Mouse (Mus musculus): ENCODE measurements around the gene Rps6kc1. TPM values are rescaled to one million over a fixed set of nuclear protein-coding genes. Genes with fewer than 3 reads are reported as not detected.

Rps6kc1 gene
- polyA plus RNA-seq, 1 experiment, result 25.0 TPM

GRCm38 (mm10) chr1:190665490-190665875 lies 246.1 kb downstream of the Rps6kc1 start:
- TF ChIP-seq POLR2A (IDR thresholded peaks at IDR 0.05; ENCODE audit: low read depth, low read length) (no peak), CTCF (IDR thresholded peaks at IDR 0.05; ENCODE audit: borderline replicate concordance, insufficient read depth, low read length) (no peak)
- H3K27ac ChIP-seq (ENCODE audit: insufficient read depth, low read length), result no peak overlapping the region
- H3K4me3 ChIP-seq (ENCODE audit: insufficient read depth, low read length), result no peak overlapping the region
- H3K4me1 ChIP-seq (ENCODE audit: control insufficient read depth, insufficient read depth, low read length), result no peaks in the 10 kb centered on the region

DNA sequence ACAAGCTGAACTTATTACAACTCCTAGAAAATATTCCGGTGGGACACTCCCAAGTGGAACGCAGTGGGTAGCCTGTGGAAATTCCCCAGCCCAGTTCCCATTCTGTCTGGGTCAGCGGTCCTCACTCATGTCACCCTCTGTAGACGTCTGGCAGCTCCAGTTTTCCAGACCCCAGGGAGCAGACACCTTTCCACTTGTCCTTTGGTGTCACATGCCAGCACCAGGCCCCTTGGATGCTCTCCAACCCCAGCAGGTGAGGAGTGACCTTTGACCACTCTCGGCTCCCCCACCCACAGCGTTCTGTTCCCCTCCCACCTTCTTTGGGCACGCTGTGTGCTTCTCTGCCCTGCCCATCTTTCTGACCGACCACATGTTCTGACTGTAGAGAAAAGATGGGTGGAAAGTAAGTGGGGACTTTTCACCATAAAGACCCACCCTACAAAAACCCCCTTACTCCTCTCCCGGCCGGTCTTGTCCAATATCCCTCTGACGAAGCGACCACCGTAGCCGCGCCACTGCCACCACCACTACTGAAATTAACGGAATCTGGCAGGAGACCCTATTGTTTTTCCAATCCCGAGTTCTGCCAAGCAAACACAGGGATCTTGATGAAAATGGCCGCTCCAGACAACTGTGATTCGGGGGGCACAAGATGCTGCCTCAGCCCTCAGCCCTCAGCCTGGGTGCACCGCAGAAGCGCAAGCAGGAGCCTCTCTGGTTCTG lies 246.6 kb downstream of the Rps6kc1 start:
- no peak for TF ChIP-seq POLR2A (IDR thresholded peaks at IDR 0.05; ENCODE audit: low read depth, low read length)
- no peak for TF ChIP-seq CTCF (IDR thresholded peaks at IDR 0.05; ENCODE audit: borderline replicate concordance, insufficient read depth, low read length)
- no peak overlapping the region for H3K4me3 ChIP-seq (ENCODE audit: insufficient read depth, low read length)

DNA sequence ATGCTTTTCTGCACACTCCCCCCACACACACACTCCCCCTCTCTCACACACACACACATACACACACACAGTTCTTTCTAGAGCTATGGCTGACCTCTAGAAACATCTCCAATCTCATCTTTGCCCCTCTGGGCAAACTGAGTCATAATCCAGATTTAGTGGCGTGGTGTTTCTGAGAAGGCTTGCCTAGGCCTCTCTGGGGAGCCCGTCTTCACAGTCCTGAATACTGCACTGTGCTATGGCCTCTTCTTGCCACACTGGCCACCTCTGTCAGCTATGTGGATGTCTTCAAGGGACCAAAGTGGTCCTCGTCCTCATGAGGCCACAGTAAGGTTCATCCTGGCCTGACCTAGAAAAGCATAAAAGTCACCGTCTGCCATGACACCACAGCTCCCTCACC lies 247.6 kb downstream of the Rps6kc1 start:
- no peak overlapping the region for H3K27ac ChIP-seq (ENCODE audit: insufficient read depth, low read length)
- no peaks in the 10 kb centered on the region for H3K4me1 ChIP-seq (ENCODE audit: control insufficient read depth, insufficient read depth, low read length)
- no peak overlapping the region for H3K4me3 ChIP-seq (ENCODE audit: insufficient read depth, low read length)
- TF ChIP-seq CTCF (IDR thresholded peaks at IDR 0.05; ENCODE audit: borderline replicate concordance, insufficient read depth, low read length), result no peak
- no peak for TF ChIP-seq POLR2A (IDR thresholded peaks at IDR 0.05; ENCODE audit: low read depth, low read length)

More for the DNA sequence above, 246.6 kb downstream of the Rps6kc1 start:
- Histone ChIP-seq H3K4me1 (ENCODE audit: control insufficient read depth, insufficient read depth, low read length) (no peaks in the 10 kb centered on the region), H3K27ac (ENCODE audit: insufficient read depth, low read length) (no peak overlapping the region)

- no peak overlapping the region for H3K4me3 ChIP-seq (ENCODE audit: insufficient read depth, low read length)
- H3K27ac ChIP-seq (ENCODE audit: insufficient read depth, low read length), result no peak overlapping the region
- TF ChIP-seq CTCF (IDR thresholded peaks at IDR 0.05; ENCODE audit: borderline replicate concordance, insufficient read depth, low read length), result no peak
- no peaks in the 10 kb centered on the region for H3K4me1 ChIP-seq (ENCODE audit: control insufficient read depth, insufficient read depth, low read length)
Observed at GRCm38 (mm10) chr1:190662736-190663135, 248.8 kb downstream of the Rps6kc1 start.

- H3K4me1 ChIP-seq (ENCODE audit: control insufficient read depth, insufficient read depth, low read length), result no peaks in the 10 kb centered on the region
- H3K4me3 ChIP-seq (ENCODE audit: insufficient read depth, low read length), result no peak overlapping the region
- TF ChIP-seq POLR2A (IDR thresholded peaks at IDR 0.05; ENCODE audit: low read depth, low read length) (no peak), CTCF (IDR thresholded peaks at IDR 0.05; ENCODE audit: borderline replicate concordance, insufficient read depth, low read length) (no peak)
- H3K27ac ChIP-seq (ENCODE audit: insufficient read depth, low read length), result no peak overlapping the region
Observed at GRCm38 (mm10) chr1:190661764-190662163, 249.8 kb downstream of the Rps6kc1 start.

DNA sequence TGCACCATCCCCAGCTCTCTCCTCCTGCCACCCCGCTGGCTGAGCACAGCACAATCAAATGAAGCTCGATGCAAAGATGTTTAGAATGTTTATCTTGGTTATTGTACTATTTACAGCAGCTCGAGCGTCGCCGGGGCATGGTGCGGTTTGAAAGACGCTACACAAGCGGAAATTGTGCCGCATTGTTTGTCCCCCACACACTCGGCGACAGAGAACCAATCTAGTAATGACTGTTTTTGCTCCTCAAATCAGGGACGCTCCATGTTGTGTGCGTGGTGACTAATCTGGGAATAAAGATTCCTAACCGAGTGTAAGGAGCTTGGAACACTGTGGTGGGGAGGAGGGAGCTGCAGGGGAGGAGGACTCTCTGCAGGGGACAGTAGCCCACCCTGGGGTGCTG lies 250.3 kb downstream of the Rps6kc1 start:
- Histone ChIP-seq H3K4me1 (ENCODE audit: control insufficient read depth, insufficient read depth, low read length) (no peaks in the 10 kb centered on the region), H3K4me3 (ENCODE audit: insufficient read depth, low read length) (no peak overlapping the region), H3K27ac (ENCODE audit: insufficient read depth, low read length) (no peak overlapping the region)
- TF ChIP-seq POLR2A (IDR thresholded peaks at IDR 0.05; ENCODE audit: low read depth, low read length), result no peak
- TF ChIP-seq CTCF (IDR thresholded peaks at IDR 0.05; ENCODE audit: borderline replicate concordance, insufficient read depth, low read length), result no peak

- Histone ChIP-seq H3K4me3 (ENCODE audit: insufficient read depth, low read length) (no peak overlapping the region), H3K4me1 (ENCODE audit: control insufficient read depth, insufficient read depth, low read length) (no peaks in the 10 kb centered on the region), H3K27ac (ENCODE audit: insufficient read depth, low read length) (no peak overlapping the region)
- TF ChIP-seq POLR2A (IDR thresholded peaks at IDR 0.05; ENCODE audit: low read depth, low read length) (no peak), CTCF (IDR thresholded peaks at IDR 0.05; ENCODE audit: borderline replicate concordance, insufficient read depth, low read length) (no peak)
Observed at GRCm38 (mm10) chr1:190659722-190660502, 251.7 kb downstream of the Rps6kc1 start.

- H3K4me1 ChIP-seq (ENCODE audit: control insufficient read depth, insufficient read depth, low read length), result no peaks in the 10 kb centered on the region
- H3K4me3 ChIP-seq (ENCODE audit: insufficient read depth, low read length), result no peak overlapping the region
- no peak overlapping the region for H3K27ac ChIP-seq (ENCODE audit: insufficient read depth, low read length)
- no peak for TF ChIP-seq CTCF (IDR thresholded peaks at IDR 0.05; ENCODE audit: borderline replicate concordance, insufficient read depth, low read length)
- TF ChIP-seq POLR2A (IDR thresholded peaks at IDR 0.05; ENCODE audit: low read depth, low read length), result no peak
Observed at GRCm38 (mm10) chr1:190658266-190658665, 253.3 kb downstream of the Rps6kc1 start.

GRCm38 (mm10) chr1:190656089-190656488 lies 255.5 kb downstream of the Rps6kc1 start:
- H3K4me3 ChIP-seq (ENCODE audit: insufficient read depth, low read length), result no peak overlapping the region
- H3K27ac ChIP-seq (ENCODE audit: insufficient read depth, low read length), result no peak overlapping the region
- no peak for TF ChIP-seq CTCF (IDR thresholded peaks at IDR 0.05; ENCODE audit: borderline replicate concordance, insufficient read depth, low read length)
- TF ChIP-seq POLR2A (IDR thresholded peaks at IDR 0.05; ENCODE audit: low read depth, low read length), result no peak
- no peaks in the 10 kb centered on the region for H3K4me1 ChIP-seq (ENCODE audit: control insufficient read depth, insufficient read depth, low read length)

DNA sequence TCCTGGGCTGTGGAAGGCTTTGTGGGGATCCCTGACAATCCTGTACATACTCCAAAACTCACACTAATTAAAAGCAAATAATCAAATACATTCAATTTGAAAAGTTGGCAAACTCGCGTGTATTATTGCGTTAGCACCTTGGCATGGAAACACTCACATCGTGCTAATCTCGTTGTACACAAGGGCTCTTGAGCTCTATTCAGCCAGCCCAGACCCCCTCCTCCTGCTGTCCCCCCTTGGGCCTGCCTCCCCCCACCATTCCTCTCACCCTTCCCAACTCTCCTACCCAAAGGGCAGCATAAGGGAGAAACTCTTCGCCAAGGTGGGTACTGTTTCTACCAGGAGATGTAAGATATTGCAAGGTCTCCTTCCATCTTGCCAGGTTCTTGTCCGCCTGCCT lies 255.9 kb downstream of the Rps6kc1 start:
- H3K27ac ChIP-seq (ENCODE audit: insufficient read depth, low read length), result no peak overlapping the region
- H3K4me1 ChIP-seq (ENCODE audit: control insufficient read depth, insufficient read depth, low read length), result no peaks in the 10 kb centered on the region
- TF ChIP-seq POLR2A (IDR thresholded peaks at IDR 0.05; ENCODE audit: low read depth, low read length) (no peak), CTCF (IDR thresholded peaks at IDR 0.05; ENCODE audit: borderline replicate concordance, insufficient read depth, low read length) (no peak)
- H3K4me3 ChIP-seq (ENCODE audit: insufficient read depth, low read length), result no peak overlapping the region

All from embryonic fibroblast, embryonic 13.5 days (primary cell).